Mouse (Mus musculus) ES-E14 (cell line): ENCODE results near the gene Pbld1. TPM values are rescaled to one million over a fixed set of nuclear protein-coding genes. Genes with fewer than 3 reads are reported as not detected.

Source experiments
- DNase-seq: peaks from one replicate; pipeline ENCODE4 v3.0.0-alpha.2; 2013; ENCODE audit warnings: low read depth, low spot score
- H3K27ac ChIP-seq: 2 replicates; pipeline ENCODE4 v1.5.1; 2012; ENCODE audit warnings: low read depth, mild to moderate bottlenecking, low read length, moderate library complexity, mixed read lengths; ENCODE audit not compliant: poor library complexity, insufficient read depth, severe bottlenecking
- H3K36me3 ChIP-seq: 2 replicates; pipeline ENCODE4 v1.6.1; 2012; ENCODE audit warnings: mild to moderate bottlenecking, low read length, moderate library complexity, mixed read lengths; ENCODE audit not compliant: control insufficient read depth, poor library complexity, insufficient read depth, severe bottlenecking
- H3K4me1 ChIP-seq, 2 experiments: fragments of 150-350 bp in 1 of 2; sonication (generic) in 1 of 2; 2 replicates each; pipeline ENCODE4 v1.6.1; 2012; ENCODE audit warnings: low read length in 2 of 2, mild to moderate bottlenecking in 1 of 2, mixed read lengths in 1 of 2; ENCODE audit not compliant: control insufficient read depth in 2 of 2, insufficient read depth in 2 of 2, poor library complexity in 1 of 2
- H3K4me3 ChIP-seq, 2 experiments: fragments of 150-350 bp in 1 of 2; sonication (generic) in 1 of 2; 2 replicates each; pipeline ENCODE4 v1.5.1; 2012; ENCODE audit warnings: low read length in 2 of 2, low read depth in 1 of 2, mild to moderate bottlenecking in 1 of 2, mixed read lengths in 1 of 2; ENCODE audit not compliant: insufficient read depth in 1 of 2, poor library complexity in 1 of 2, severe bottlenecking in 1 of 2
- H3K9ac ChIP-seq: 2 replicates; pipeline ENCODE4 v1.6.1; 2012; ENCODE audit warnings: low read depth, mild to moderate bottlenecking, low read length, mixed read lengths; ENCODE audit not compliant: poor library complexity, insufficient read depth, severe bottlenecking
- H3K9me3 ChIP-seq: fragments of 150-350 bp; sonication (generic); 2 replicates; pipeline ENCODE4 v1.6.1; 2012; ENCODE audit warnings: low read depth, mild to moderate bottlenecking, low read length; ENCODE audit not compliant: control insufficient read depth, insufficient read depth
- CHD2 ChIP-seq: IDR thresholded peaks from 2 replicates; pipeline ENCODE4 v1.6.1; 2014; ENCODE audit warnings: mild to moderate bottlenecking, low read depth, low read length, inconsistent platforms
- HCFC1 ChIP-seq: IDR thresholded peaks from 2 replicates; pipeline ENCODE4 v1.6.1; 2012; ENCODE audit warnings: low read length, inconsistent platforms, borderline replicate concordance; ENCODE audit not compliant: insufficient read depth
- MAFK ChIP-seq: IDR thresholded peaks from 2 replicates; pipeline ENCODE4 v1.6.1; 2014; ENCODE audit warnings: mild to moderate bottlenecking, low read depth, low read length, inconsistent platforms; ENCODE audit not compliant: insufficient read depth
- ZC3H11A ChIP-seq: IDR thresholded peaks from 2 replicates; pipeline ENCODE4 v1.6.1; 2012; ENCODE audit warnings: low read depth, mild to moderate bottlenecking, inconsistent platforms, low read length, borderline replicate concordance
- ZNF384 ChIP-seq: IDR thresholded peaks from 2 replicates; pipeline ENCODE4 v1.6.1; 2012; ENCODE audit warnings: low read depth, low read length, inconsistent platforms
- in situ Hi-C, 2 experiments: fragments of 600-800 bp; cut with MboI; formaldehyde crosslinking; loops; one replicate each; pipeline ENCODE4 v1.15.1; 2025; ENCODE audit warnings: low sequenced_read_pairs in 2 of 2, inconsistent platforms in 1 of 2; ENCODE audit not compliant: unreplicated experiment in 2 of 2
- total RNA-seq: library from RNA; depleted of rRNA; stranded (reverse); fragments of 300-350 nt; gene quantifications from 2 replicates; pipeline ENCODE4 v1.2.3, GENCODE M21; 2012; rRNA removed

Pbld1 gene
- total RNA-seq, 1 experiment, result 3.6 TPM

DNA sequence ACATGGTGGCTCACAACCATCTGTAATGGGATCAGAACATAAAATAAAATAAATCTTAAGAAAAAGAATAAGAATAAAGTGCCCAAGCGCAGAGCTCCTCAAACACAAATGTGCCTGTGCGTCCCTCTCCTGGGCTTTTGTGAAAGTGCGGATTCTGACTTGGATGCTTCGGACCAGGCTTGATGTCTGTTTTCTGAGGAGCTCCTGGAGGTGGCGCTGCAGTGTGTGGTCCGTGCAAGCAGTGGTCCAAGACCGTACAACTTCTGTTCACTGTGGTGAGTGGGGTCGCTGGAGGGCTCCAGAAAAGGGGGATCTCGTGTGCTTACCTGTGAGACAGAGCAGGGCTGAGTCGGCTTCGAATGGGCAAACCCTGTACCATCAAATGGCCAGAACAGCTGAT lies 65.4 kb downstream of the Pbld1 start:
- H3K27ac ChIP-seq, result no peak overlapping the region
- in situ Hi-C loops, result no loop called here
- no peaks in the 10 kb centered on the region; a peak in 1 of 4 replicates for H3K4me1 ChIP-seq
- DNase-seq, result peak; percentile 76
- H3K9me3 ChIP-seq, result no peaks in the 10 kb centered on the region
- H3K36me3 ChIP-seq, result no peaks in the 10 kb centered on the region
- H3K4me3 ChIP-seq, result no peak overlapping the region
- no peak overlapping the region for H3K9ac ChIP-seq
- TF ChIP-seq HCFC1 (no peak), ZC3H11A (no peak), CHD2 (no peak), MAFK (no peak), ZNF384 (no peak)

DNA sequence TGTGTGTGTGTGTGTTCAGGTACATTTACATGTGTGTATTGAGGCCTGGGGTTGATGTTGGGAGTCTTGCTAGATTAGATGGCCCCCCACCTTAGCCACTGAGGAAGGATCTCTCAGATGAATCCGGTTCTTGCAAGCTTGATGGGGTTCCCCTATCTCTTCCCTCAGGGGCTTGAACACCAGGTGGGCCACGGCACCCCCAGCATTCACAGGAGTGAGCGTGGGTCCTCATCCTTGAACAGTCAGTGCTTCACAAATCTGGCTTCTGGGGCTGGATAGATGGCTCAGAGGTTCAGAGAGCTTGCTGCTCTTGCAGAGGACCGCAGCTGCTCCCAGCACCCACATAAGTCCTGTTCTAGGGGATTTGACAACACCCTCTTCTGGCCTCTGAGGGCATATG lies 66.2 kb downstream of the Pbld1 start:
- DNase-seq, result no peak
- Histone ChIP-seq H3K36me3 (no peaks in the 10 kb centered on the region), H3K9ac (no peak overlapping the region), H3K9me3 (no peaks in the 10 kb centered on the region), H3K4me3 (no peak overlapping the region), H3K27ac (no peak overlapping the region), H3K4me1 (no peaks in the 10 kb centered on the region; a peak in 1 of 4 replicates)
- in situ Hi-C loops, result no loop called here
- TF ChIP-seq HCFC1, result no peak
- no peak for TF ChIP-seq ZNF384
- no peak for TF ChIP-seq MAFK
- TF ChIP-seq ZC3H11A, result no peak
- no peak for TF ChIP-seq CHD2

DNA sequence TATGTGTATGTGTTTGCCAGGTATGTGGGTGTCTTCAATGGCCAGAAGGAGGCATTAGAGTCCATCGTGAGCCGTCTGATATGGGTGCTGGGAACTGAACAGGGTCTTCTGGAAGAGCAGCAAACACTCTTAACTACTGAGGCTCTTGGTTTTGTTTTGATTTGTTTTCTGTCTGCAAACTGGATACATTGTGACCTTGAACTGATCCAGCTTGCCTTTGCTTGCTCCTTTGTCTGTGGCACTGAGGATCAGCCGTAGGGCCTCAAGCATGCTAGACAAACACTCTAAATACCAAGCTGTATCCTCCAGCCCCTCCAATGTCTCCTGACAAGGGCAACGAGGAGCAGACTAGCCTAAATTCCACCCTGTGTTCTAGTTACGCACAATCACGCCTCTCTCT lies 67.2 kb downstream of the Pbld1 start:
- no peak for DNase-seq
- in situ Hi-C loops, result no loop called here
- Histone ChIP-seq H3K9me3 (no peaks in the 10 kb centered on the region), H3K36me3 (no peaks in the 10 kb centered on the region), H3K9ac (no peak overlapping the region), H3K4me1 (no peaks in the 10 kb centered on the region), H3K27ac (no peak overlapping the region), H3K4me3 (no peak overlapping the region)
- TF ChIP-seq ZNF384, result no peak
- TF ChIP-seq CHD2, result no peak
- no peak for TF ChIP-seq ZC3H11A
- TF ChIP-seq HCFC1, result no peak
- TF ChIP-seq MAFK, result no peak

Other genes starting within 250 kb of the Pbld1 start
- gene Tet1, start 151.2 kb upstream of the Pbld1 start, total RNA-seq, result 307 and 557 TPM in 2 replicates
- gene Slc25a16, start 139.5 kb upstream of the Pbld1 start, total RNA-seq, result 12.8 and 16.3 TPM in 2 replicates
- 26.4 and 28.5 TPM in 2 replicates for gene Dna2, start 113.1 kb upstream of the Pbld1 start, total RNA-seq
- 15.8 and 17.1 TPM in 2 replicates for gene Rufy2, start 79.9 kb upstream of the Pbld1 start, total RNA-seq
- 23.8 and 25.7 TPM in 2 replicates for gene Hnrnph3, start 35.9 kb upstream of the Pbld1 start, total RNA-seq
- 0.58 and 2.1 TPM in 2 replicates for gene Pbld2, start 35.8 kb upstream of the Pbld1 start, total RNA-seq
- 0.16 TPM in 1 of 2 replicates, not detected in the other for gene Atoh7, start 39.5 kb downstream of the Pbld1 start, total RNA-seq
- gene Mypn, start 143.8 kb downstream of the Pbld1 start, total RNA-seq, result 1.0 and 1.1 TPM in 2 replicates
- 87.9 and 88.3 TPM in 2 replicates for gene Herc4, start 183.6 kb downstream of the Pbld1 start, total RNA-seq